Mouse (Mus musculus) liver, embryonic 14.5 days (tissue): Measurements from ENCODE around the gene Mlycd.
A peak's percentile ranks its signal among the peaks of the same experiment; 100 is the strongest.

ENCODE experiments used
- CTCF ChIP-seq: IDR thresholded peaks from 2 replicates; pipeline ENCODE4 v1.5.1; 2016; ENCODE audit warnings: antibody characterized with exemption, low read depth, control low read depth
- EP300 ChIP-seq: IDR thresholded peaks from 2 replicates; pipeline ENCODE4 v1.6.1; 2016; ENCODE audit warnings: antibody characterized with exemption, low read depth

DNA sequence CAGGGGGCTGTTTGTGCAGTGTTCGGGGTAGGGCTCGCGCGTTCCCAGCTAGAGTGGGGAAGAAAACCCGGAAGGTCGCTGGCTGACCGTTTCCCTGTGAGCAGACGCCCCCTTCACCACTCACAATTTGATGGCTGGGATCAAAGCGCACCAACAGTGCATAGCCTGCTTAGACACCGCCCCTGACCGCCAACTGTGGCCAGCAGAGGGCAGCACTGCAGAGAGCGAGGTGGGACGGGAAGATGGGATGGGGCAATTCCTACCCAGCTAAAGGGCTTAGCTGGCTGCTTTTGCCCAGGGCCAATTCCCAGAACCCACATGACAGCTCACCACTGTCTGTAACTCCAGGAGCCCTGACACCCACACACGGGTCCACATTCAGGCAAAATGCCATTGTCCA, 35.8 kb upstream of the Mlycd start:
- peak; percentile 93 for TF ChIP-seq CTCF
- no peak for TF ChIP-seq EP300
